Mouse (Mus musculus) liver, adult 2 months (tissue): ENCODE data around the gene Actr5.

ENCODE experiments used
- CTCF ChIP-seq: fragments of 200-500 bp; IDR thresholded peaks from 2 replicates; pipeline ENCODE4 v1.5.1; 2011; ENCODE audit warnings: low read depth, low read length, control low read depth
- POLR2A ChIP-seq: fragments of 200-500 bp; IDR thresholded peaks from 2 replicates; pipeline ENCODE4 v1.6.1; 2011; ENCODE audit warnings: low read length, control low read depth; ENCODE audit not compliant: insufficient read depth; ENCODE audit errors: extremely low read depth

GRCm38 (mm10) chr2:158670571-158670970 is 45.9 kb downstream of the Actr5 start:
- TF ChIP-seq POLR2A (no peak), CTCF (no peak)
